Mouse (Mus musculus) neural tube, embryonic 14.5 days (tissue): ENCODE data around the gene Ubxn1. TPM values are rescaled to one million over a fixed set of nuclear protein-coding genes. Genes with fewer than 3 reads are reported as not detected.
A peak's percentile ranks its signal among the peaks of the same experiment; 100 is the strongest.

ENCODE experiments used
- ATAC-seq: fragments of 200-750 bp; cut with Nextera tagmentation; 2 replicates; pipeline ENCODE4 v1.8.0; 2017; ENCODE audit warnings: low read depth, mild to moderate bottlenecking, moderate TSS enrichment, moderate library complexity
- H3K27ac ChIP-seq: fragments of 300-500 bp; sonication (generic); 2 replicates; pipeline ENCODE4 v1.5.1; 2014; ENCODE audit warnings: low read depth, mild to moderate bottlenecking, control low read depth, low read length, moderate library complexity, mixed read lengths
- H3K27me3 ChIP-seq: fragments of 300-500 bp; sonication (generic); 2 replicates; pipeline ENCODE4 v1.6.1; 2014; ENCODE audit warnings: low read length; ENCODE audit not compliant: control insufficient read depth, insufficient read depth
- H3K36me3 ChIP-seq: fragments of 300-500 bp; sonication (generic); 2 replicates; pipeline ENCODE4 v1.6.1; 2014; ENCODE audit warnings: low read length, mixed read lengths; ENCODE audit not compliant: control insufficient read depth, insufficient read depth
- H3K4me1 ChIP-seq: fragments of 300-500 bp; sonication (generic); 2 replicates; pipeline ENCODE4 v1.6.1; 2014; ENCODE audit warnings: low read length; ENCODE audit not compliant: control insufficient read depth, insufficient read depth
- H3K4me2 ChIP-seq: fragments of 300-500 bp; sonication (generic); 2 replicates; pipeline ENCODE4 v1.6.1; 2014; ENCODE audit warnings: mild to moderate bottlenecking, low read depth, low read length, control low read depth
- H3K4me3 ChIP-seq: fragments of 300-500 bp; sonication (generic); 2 replicates; pipeline ENCODE4 v1.5.1; 2014; ENCODE audit warnings: low read depth, low read length, control low read depth, mixed read lengths
- H3K9ac ChIP-seq: fragments of 300-500 bp; sonication (generic); replicated peaks from 2 replicates; pipeline ENCODE4 v1.6.1; 2014; ENCODE audit warnings: low read depth, mild to moderate bottlenecking, control low read depth, low read length, mixed read lengths
- H3K9me3 ChIP-seq: fragments of 300-500 bp; sonication (generic); 2 replicates; pipeline ENCODE4 v1.6.1; 2016; ENCODE audit warnings: low read length; ENCODE audit not compliant: control insufficient read depth
- WGBS: fragments of 180-500 bp; shearing (Covaris S2); extraction: QIAGEN DNeasy Blood & Tissue Kit; methylation state at CpG from one replicate; pipeline ENCODE4 v1.1.7; 2014; 5-methylcytosine and 5-hydroxymethylcytosine counted together
- polyA plus RNA-seq: library from polyadenylated mRNA; unstranded; fragments of >200 nt; fragmentation: Nextera tagmentation; extraction: Ambion mirVana; gene quantifications from 2 replicates; pipeline ENCODE4 v1.2.1, GENCODE M21; 2014

Gene Ubxn1
- polyA plus RNA-seq, 1 experiment from 2014 or later = 135 TPM

GRCm38 (mm10) chr19:8908531-8908930 lies 37.2 kb downstream of the Ubxn1 start:
- Histone ChIP-seq H3K9ac (no peak overlapping the region), H3K4me1 (no peaks in the 10 kb centered on the region), H3K36me3 (peaks cover 88% of the 10 kb centered on the region), H3K27ac (no peak overlapping the region), H3K4me3 (no peak overlapping the region), H3K9me3 (no peaks in the 10 kb centered on the region), H3K4me2 (no peak overlapping the region), H3K27me3 (no peaks in the 10 kb centered on the region)
- no peak for ATAC-seq
- WGBS = 89% methylated on average over 6 of the region's 6 CpGs

DNA sequence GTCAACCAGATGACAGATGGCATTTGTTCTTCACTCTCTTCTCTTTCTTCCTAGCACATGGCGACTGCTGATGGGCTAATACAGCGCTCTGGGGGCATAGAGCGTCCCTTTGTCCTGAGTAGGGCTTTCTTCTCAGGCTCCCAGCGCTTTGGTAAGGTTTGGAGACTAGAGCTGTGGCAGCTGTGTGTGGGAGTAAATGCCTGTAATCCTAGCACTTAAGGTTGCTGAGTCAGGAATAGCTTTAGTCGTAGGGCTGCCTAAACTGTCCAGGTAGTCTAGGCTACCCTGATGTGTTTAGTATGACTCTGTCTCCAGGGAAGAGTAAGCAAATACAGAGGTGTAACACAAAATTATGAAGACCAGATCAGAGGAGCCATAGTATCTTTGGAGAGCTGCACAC lies 40.5 kb downstream of the Ubxn1 start:
- Histone ChIP-seq H3K4me2 (no peak overlapping the region), H3K36me3 (peaks cover 84% of the 10 kb centered on the region), H3K27ac (no peak overlapping the region), H3K4me1 (no peaks in the 10 kb centered on the region), H3K4me3 (no peak overlapping the region), H3K27me3 (no peaks in the 10 kb centered on the region), H3K9me3 (no peaks in the 10 kb centered on the region), H3K9ac (no peak overlapping the region)
- WGBS = 92% methylated on average over 5 of the region's 5 CpGs
- no peak for ATAC-seq

DNA sequence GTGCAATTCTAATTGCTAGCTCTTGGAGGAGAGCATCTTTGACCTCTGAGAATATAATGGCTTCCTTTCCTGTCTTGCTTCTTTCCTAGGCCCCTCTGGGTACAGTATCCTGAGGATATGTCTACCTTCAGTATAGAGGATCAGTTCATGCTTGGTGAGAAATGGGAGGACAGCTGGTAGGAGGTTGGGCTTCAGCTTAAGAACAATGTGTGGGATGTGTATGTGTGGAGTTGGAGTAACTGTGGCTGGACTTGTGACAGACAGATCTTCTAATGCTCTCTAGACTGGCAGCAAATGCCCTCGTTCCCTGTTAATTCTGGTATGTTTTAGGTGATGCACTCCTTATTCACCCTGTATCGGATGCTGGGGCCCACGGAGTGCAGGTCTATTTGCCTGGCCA lies 42.9 kb downstream of the Ubxn1 start:
- peaks cover 60% of the 10 kb centered on the region for H3K36me3 ChIP-seq
- H3K4me1 ChIP-seq = no peaks in the 10 kb centered on the region
- no peak for ATAC-seq
- H3K27ac ChIP-seq = no peak overlapping the region
- no peak overlapping the region for H3K9ac ChIP-seq
- no peak overlapping the region for H3K4me2 ChIP-seq
- H3K27me3 ChIP-seq = no peaks in the 10 kb centered on the region
- H3K4me3 ChIP-seq = no peak overlapping the region
- H3K9me3 ChIP-seq = no peaks in the 10 kb centered on the region
- WGBS = 94% methylated on average over 3 of the region's 3 CpGs

- H3K4me3 ChIP-seq = no peak overlapping the region
Observed at GRCm38 (mm10) chr19:8919000-8919399, 47.7 kb downstream of the Ubxn1 start.

GRCm38 (mm10) chr19:8919684-8920072 lies 48.4 kb downstream of the Ubxn1 start:
- peak overlapping the region; percentile 66; the same call in 1 of the 2 replicates for H3K9ac ChIP-seq
- no peaks in the 10 kb centered on the region for H3K27me3 ChIP-seq
- H3K4me2 ChIP-seq = peak overlapping the region; percentile 84
- no peaks in the 10 kb centered on the region for H3K9me3 ChIP-seq
- H3K4me3 ChIP-seq = peak overlapping the region; percentile 88
- peak; percentile 16 for ATAC-seq
- peaks cover 18% of the 10 kb centered on the region for H3K36me3 ChIP-seq
- peak overlapping the region; percentile 82 for H3K27ac ChIP-seq
- 57% methylated on average over 6 of the region's 6 CpGs for WGBS
- peaks cover 15% of the 10 kb centered on the region; the same call in 1 of the 2 replicates for H3K4me1 ChIP-seq

More at GRCm38 (mm10) chr19:8919000-8919399, 47.7 kb downstream of the Ubxn1 start:
- ATAC-seq = no peak
- peaks cover 22% of the 10 kb centered on the region for H3K36me3 ChIP-seq
- no peak overlapping the region for H3K27ac ChIP-seq
- no peak overlapping the region for H3K9ac ChIP-seq
- WGBS = 95% methylated on average over 3 of the region's 3 CpGs
- H3K9me3 ChIP-seq = no peaks in the 10 kb centered on the region
- H3K4me1 ChIP-seq = peaks cover 15% of the 10 kb centered on the region; the same call in 1 of the 2 replicates
- H3K27me3 ChIP-seq = no peaks in the 10 kb centered on the region
- no peak overlapping the region for H3K4me2 ChIP-seq

DNA sequence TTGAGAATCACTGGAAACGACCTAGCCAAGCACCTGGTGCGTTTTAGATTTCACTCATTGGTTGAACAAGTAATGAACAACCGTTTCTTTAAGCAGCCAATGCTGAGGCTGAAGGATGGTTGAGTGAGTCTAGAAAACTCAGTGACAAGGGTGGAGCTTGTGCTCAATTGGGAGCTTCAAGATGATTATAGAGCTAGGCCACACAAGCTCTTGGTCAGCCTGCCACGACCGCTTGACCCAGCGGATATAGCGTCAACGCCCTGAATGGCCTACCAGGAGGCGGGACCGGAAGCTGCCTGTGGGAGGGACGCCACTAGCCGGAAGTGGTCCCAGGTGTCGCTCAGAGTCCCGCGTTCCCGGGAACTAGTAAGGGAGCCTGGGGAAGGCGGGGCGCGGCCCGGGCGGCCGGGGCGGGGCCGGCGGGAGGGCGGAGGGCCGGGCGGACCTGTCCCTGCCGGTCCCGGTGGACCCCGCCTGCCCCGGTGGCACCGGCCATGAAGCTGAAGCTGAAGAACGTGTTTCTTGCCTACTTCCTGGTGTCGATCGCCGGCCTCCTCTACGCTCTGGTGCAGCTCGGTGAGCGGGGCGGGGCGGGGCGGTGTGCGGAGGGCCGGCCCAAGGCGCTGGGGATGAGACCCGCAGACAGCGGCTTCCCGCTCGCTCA lies 48.9 kb downstream of the Ubxn1 start, which contains the start of gene B3gat3:
TSS of gene B3gat3 (plus strand) at position 302 of the 664 bp plus-strand sequence.
- peak; percentile 98 for ATAC-seq
- H3K27me3 ChIP-seq = no peaks in the 10 kb centered on the region
- H3K4me1 ChIP-seq = peaks cover 15% of the 10 kb centered on the region; the same call in 1 of the 2 replicates
- H3K4me3 ChIP-seq = peak within 1 kb of the TSS; percentile 88
- H3K9me3 ChIP-seq = no peaks in the 10 kb centered on the region
- peaks cover 12% of the 10 kb centered on the region for H3K36me3 ChIP-seq
- peak within 1 kb of the TSS; percentile 82 for H3K27ac ChIP-seq
- peak within 1 kb of the TSS; percentile 84 for H3K4me2 ChIP-seq
- 3% methylated on average over 44 of the region's 50 CpGs for WGBS
- H3K9ac ChIP-seq = peak within 1 kb of the TSS; percentile 66

DNA sequence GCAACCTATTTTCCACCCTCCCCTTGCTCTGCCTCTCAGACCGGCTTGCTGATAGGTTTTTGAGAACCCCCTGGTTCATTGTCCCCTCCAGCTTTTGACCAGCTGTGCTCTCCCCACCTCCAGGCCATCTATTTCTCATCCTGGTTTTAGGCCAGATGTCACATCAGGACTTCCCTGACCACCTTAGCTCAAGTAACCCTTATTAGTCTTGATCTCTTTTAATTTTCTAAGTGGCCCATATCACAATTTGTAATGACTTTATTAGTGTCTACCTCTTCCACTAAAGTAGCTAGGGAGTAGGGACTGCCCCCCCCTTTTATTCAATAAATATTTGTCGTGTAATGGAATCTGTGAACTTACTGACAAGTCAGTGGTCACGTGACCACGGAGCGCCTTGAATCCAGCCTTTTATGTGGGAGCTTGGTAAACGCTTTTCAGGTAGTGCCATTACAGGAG lies 49.6 kb downstream of the Ubxn1 start:
- H3K36me3 ChIP-seq = peaks cover 6% of the 10 kb centered on the region; the same call in 1 of the 2 replicates
- H3K9ac ChIP-seq = peak overlapping the region; percentile 66
- H3K4me3 ChIP-seq = peak overlapping the region; percentile 88
- peak overlapping the region; percentile 84 for H3K4me2 ChIP-seq
- H3K9me3 ChIP-seq = no peaks in the 10 kb centered on the region
- peaks cover 15% of the 10 kb centered on the region; the same call in 1 of the 2 replicates for H3K4me1 ChIP-seq
- 3% methylated on average over 6 of the region's 6 CpGs for WGBS
- peak overlapping the region; percentile 82 for H3K27ac ChIP-seq
- ATAC-seq = no peak; the same call in 1 of the 2 replicates
- H3K27me3 ChIP-seq = no peaks in the 10 kb centered on the region

- Histone ChIP-seq H3K9me3 (no peaks in the 10 kb centered on the region), H3K4me2 (peak overlapping the region; percentile 84; the same call in 1 of the 2 replicates), H3K27me3 (no peaks in the 10 kb centered on the region), H3K27ac (no peak overlapping the region), H3K9ac (no peak overlapping the region), H3K4me3 (no peak overlapping the region; the same call in 1 of the 2 replicates), H3K36me3 (peaks cover 6% of the 10 kb centered on the region; the same call in 1 of the 2 replicates), H3K4me1 (peaks cover 15% of the 10 kb centered on the region; the same call in 1 of the 2 replicates)
- no peak for ATAC-seq
- 88% methylated on average over 9 of the region's 9 CpGs for WGBS
Observed at GRCm38 (mm10) chr19:8921741-8922140, 50.4 kb downstream of the Ubxn1 start.
